Comparison of ENCODE assay signal across 9 mouse cellular contexts in genomic region chr8:90861266-90861944, GRCm38 (mm10). TPM values are rescaled to one million over a fixed set of nuclear protein-coding genes. Genes with fewer than 3 reads are reported as not detected.
DNase-seq lines count a peak whose midpoint lies in the region; ATAC-seq lines count a peak whose summit lies in the region.
"Had no signal": no experiment of that assay in that cellular context is flagged by ENCODE, and none has a peak within 500 bp of the region (broad histone marks: within the 10 kb centered on the region; RNA-seq: fewer than 3 reads in every experiment).

No protein-coding gene starts in this region.

- H3K4me1 ChIP-seq in midbrain, embryonic 15.5 days, result peaks cover 21% of the 10 kb centered on the region

- H3K9ac ChIP-seq in midbrain, embryonic 15.5 days, result no peak overlapping the region

- H3K4me2 ChIP-seq in midbrain, embryonic 15.5 days, result peak overlapping the region; percentile 13; the same call in 1 of the 2 replicates

- H3K36me3 ChIP-seq in midbrain, embryonic 15.5 days (replicated peaks), result no peaks in the 10 kb centered on the region

- WGBS in midbrain, embryonic 15.5 days, result 6% methylated on average over 9 of the region's 9 CpGs

- peak; percentile 51 for DNase-seq in adrenal gland, postnatal 14 days
- no peak for DNase-seq in adrenal gland, adult 8-10 months
- DNase-seq in urinary bladder, postnatal 14 days (ENCODE audit: low spot score), result peak; percentile 70
- no peak for DNase-seq in urinary bladder, postnatal 10 days (ENCODE audit: low spot score)
- DNase-seq in frontal cortex, postnatal 10 days (ENCODE audit: low spot score in 2 of 2), result peak; percentile 62
- DNase-seq in layer of hippocampus, postnatal 10 days (ENCODE audit: low spot score in 2 of 2), result peak; percentile 70 to 77
- no peak for DNase-seq in thymus, postnatal 25 days

- H3K4me3 ChIP-seq in midbrain, embryonic 15.5 days, result no peak overlapping the region
- H3K4me3 ChIP-seq: myocyte had no signal

- no peaks in the 10 kb centered on the region for H3K9me3 ChIP-seq in midbrain, embryonic 15.5 days

- ATAC-seq in midbrain, embryonic 15.5 days (replicated peaks), result peak; percentile 62; the same call in 1 of the 2 replicates

- no peaks in the 10 kb centered on the region for H3K27me3 ChIP-seq in midbrain, embryonic 15.5 days (replicated peaks)

- H3K27ac ChIP-seq in midbrain, embryonic 15.5 days, result peak overlapping the region; percentile 70

RNA-seq across cellular contexts. Expression of gene Chd9, which starts 33.3 kb away (rescaled TPM):
- 86.3 and 94.8 TPM in 2 replicates for total RNA-seq in adrenal gland, postnatal 14 days (2021)
- 100 to 1,000 TPM in 2 of 4 experiments, 10 to 100 TPM in 2; 62.9 to 122 (median 86.9) TPM for total RNA-seq in adrenal gland, adult 8-10 months (2022)
- 100 to 1,000 TPM; 169 to 181 TPM for total RNA-seq in layer of hippocampus, postnatal 10 days (2021)
- polyA plus RNA-seq in midbrain, embryonic 15.5 days (2015; fragmentation: Nextera tagmentation; extraction: Ambion mirVana), result 79.5 and 81.7 TPM in 2 replicates

RNA-seq across cellular contexts. Expression of gene Gm19935, which starts 44.2 kb away (rescaled TPM):
- not detected in 2 replicates for total RNA-seq in adrenal gland, postnatal 14 days (2021)
- under 1 TPM in 1 of 4 experiments, not detected in 3; 0.30 TPM for total RNA-seq in adrenal gland, adult 8-10 months (2022)
- 1 to 10 TPM; 1.9 to 3.5 TPM for total RNA-seq in layer of hippocampus, postnatal 10 days (2021)
- polyA plus RNA-seq in midbrain, embryonic 15.5 days (2015; fragmentation: Nextera tagmentation; extraction: Ambion mirVana), result 0.23 and 0.65 TPM in 2 replicates
- polyA plus RNA-seq: myocyte had no signal

Comparison
In these comparisons a context has a peak if more than half of its experiments do, and no peak if none do; other contexts are left out.
1. DNase-seq: peak in adrenal gland, postnatal 14 days (single experiment), urinary bladder, postnatal 14 days (single experiment), frontal cortex, postnatal 10 days (2 of 2) and layer of hippocampus, postnatal 10 days (2 of 2); none in adrenal gland, adult 8-10 months (single experiment), urinary bladder, postnatal 10 days (single experiment) and thymus, postnatal 25 days (single experiment).